In the genomic region with DNA sequence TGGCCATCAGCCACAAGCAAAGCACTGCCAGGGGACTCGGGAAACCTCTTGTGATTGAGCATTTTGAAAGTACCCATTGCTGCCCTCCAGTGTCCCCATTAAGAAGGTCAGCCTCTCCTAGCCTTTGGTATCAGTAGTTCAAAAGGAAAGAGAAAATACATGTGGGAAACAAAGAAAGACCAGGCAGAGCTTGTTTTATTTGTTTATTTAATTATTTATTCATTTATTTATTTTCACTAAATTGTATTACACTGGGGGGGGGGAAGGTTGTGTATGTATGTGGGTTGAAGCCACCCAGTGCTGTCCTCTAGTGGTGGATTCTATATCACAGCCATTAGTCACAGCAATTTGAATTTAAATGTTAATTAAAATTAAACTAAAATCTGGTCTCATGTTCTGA, we compare ENCODE assay signal across 26 mouse cellular contexts. TPM values are rescaled to one million over a fixed set of nuclear protein-coding genes. Genes with fewer than 3 reads are reported as not detected.
DNase-seq lines count a peak whose midpoint lies in the region; ATAC-seq and TF ChIP-seq lines count a peak whose summit lies in the region.
"Not testable (repeated sequence)": the region's sequence is repeated elsewhere in the genome, so short reads cannot be mapped to it uniquely, and the experiment has no call there.
"Had no signal": no experiment of that assay in that cellular context is flagged by ENCODE, and none has a peak within 500 bp of the region (broad histone marks: within the 10 kb centered on the region; RNA-seq: fewer than 3 reads in every experiment).

No protein-coding gene starts in this region.

- 40% methylated on average over 1 of the region's 1 CpGs for WGBS in forebrain, embryonic 14.5 days
- 67% methylated on average over 1 of the region's 1 CpGs for WGBS in hindbrain, postnatal 0 days
- WGBS in lung, embryonic 14.5 days = no CpG with 5 or more reads among the region's 1 CpGs

- peak; percentile 45; the same call in 1 of the 2 replicates for TF ChIP-seq CTCF in hindbrain, postnatal 0 days (IDR thresholded peaks at IDR 0.05; ENCODE audit: low read depth)
- peak; percentile 63 for TF ChIP-seq CTCF in layer of hippocampus, adult 2 months (conservative IDR thresholded peaks at IDR 0.05)
- TF ChIP-seq CTCF in lung, embryonic 14.5 days (IDR thresholded peaks at IDR 0.05; ENCODE audit: low read depth) = peak; percentile 44; the same call in 1 of the 2 replicates

- not testable (repeated sequence) for ATAC-seq in forebrain, embryonic 14.5 days; hindbrain, postnatal 0 days; lung, embryonic 14.5 days (ENCODE audit: insufficient read depth)

- H3K9me3 ChIP-seq in forebrain, embryonic 14.5 days (replicated peaks; ENCODE audit: control insufficient read depth, low read length); hindbrain, postnatal 0 days (ENCODE audit: low read length); lung, embryonic 14.5 days (ENCODE audit: low read depth, low read length): not testable (repeated sequence)

- not testable (repeated sequence) for H3K9ac ChIP-seq in forebrain, embryonic 14.5 days (ENCODE audit: low read length); hindbrain, postnatal 0 days (replicated peaks; ENCODE audit: low read length); lung, embryonic 14.5 days

- H3K36me3 ChIP-seq in forebrain, embryonic 14.5 days (ENCODE audit: control insufficient read depth, insufficient read depth, low read length); hindbrain, postnatal 0 days (ENCODE audit: insufficient read depth, low read length); lung, embryonic 14.5 days (ENCODE audit: insufficient read depth): not testable (repeated sequence)

- H3K27ac ChIP-seq in forebrain, embryonic 14.5 days (ENCODE audit: low read depth, low read length); hindbrain, postnatal 0 days; layer of hippocampus, adult 2 months; lung, embryonic 14.5 days (ENCODE audit: low read depth): not testable (repeated sequence)

- not testable (repeated sequence) for H3K4me3 ChIP-seq in forebrain, embryonic 14.5 days (ENCODE audit: low read depth, low read length); hindbrain, postnatal 0 days (ENCODE audit: low read length); layer of hippocampus, adult 2 months; lung, embryonic 14.5 days (ENCODE audit: low read depth, low read length)

- H3K27me3 ChIP-seq in forebrain, embryonic 14.5 days (replicated peaks; ENCODE audit: control insufficient read depth, insufficient read depth, low read length); hindbrain, postnatal 0 days (ENCODE audit: insufficient read depth, low read length); lung, embryonic 14.5 days (ENCODE audit: insufficient read depth, low read length): not testable (repeated sequence)

- H3K4me2 ChIP-seq in forebrain, embryonic 14.5 days (ENCODE audit: low read length); hindbrain, postnatal 0 days (ENCODE audit: low read depth, low read length); lung, embryonic 14.5 days: not testable (repeated sequence)

- peak; percentile 44 for DNase-seq in brain, adult 2 months (ENCODE audit: low read depth, low spot score)
- peak; percentile 16 for DNase-seq in forebrain, embryonic 14.5 days (ENCODE audit: low spot score)
- peak; percentile 11 for DNase-seq in hindbrain, postnatal 0 days (ENCODE audit: low spot score)
- DNase-seq in layer of hippocampus, adult 2 months (ENCODE audit: low spot score in 2 of 2) = not testable (repeated sequence)
- peak; percentile 13 for DNase-seq in lung, embryonic 14.5 days
- peak; percentile 14 for DNase-seq in naive thymus-derived CD4-positive, alpha-beta T cell, adult 2 months (ENCODE audit: low read depth)

- not testable (repeated sequence) for H3K4me1 ChIP-seq in forebrain, embryonic 14.5 days (ENCODE audit: control insufficient read depth, insufficient read depth, low read length); hindbrain, postnatal 0 days (ENCODE audit: insufficient read depth, low read length); lung, embryonic 14.5 days (ENCODE audit: insufficient read depth)

RNA-seq across cellular contexts. Expression of a gene that starts 22.2 kb away (rescaled TPM):
- not detected in 2 replicates for polyA plus RNA-seq in forebrain, embryonic 14.5 days (2014; fragmentation: Nextera tagmentation; extraction: Ambion mirVana)
- total RNA-seq in hindbrain, postnatal 0 days (2014; rRNA removed) = not detected in 2 replicates
- polyA plus RNA-seq in hindbrain, postnatal 0 days (2015; fragmentation: Nextera tagmentation; extraction: Ambion mirVana) = not detected in 2 replicates
- not detected for total RNA-seq in layer of hippocampus, adult 2 months (2021)
- not detected in 2 replicates for polyA plus RNA-seq in lung, embryonic 14.5 days (2014; fragmentation: Nextera tagmentation; extraction: Ambion mirVana)
- total RNA-seq: adrenal gland, adult 18-20 months; adrenal gland, postnatal 36 days; gastrocnemius, postnatal 10 days; granulocyte monocyte progenitor cell, adult 5-6 weeks; heart, postnatal 14 days; layer of hippocampus, adult 18-20 months; layer of hippocampus, postnatal 25 days; left cerebral cortex, postnatal 10 days; neutrophil, adult 5-6 weeks had no signal
- polyA plus RNA-seq: embryonic facial prominence, embryonic 13.5 days; erythroblast, embryonic 14.5 days; forebrain, embryonic 13.5 days; heart, embryonic 12.5 days; hindbrain, embryonic 11.5 days; kidney, adult 2 months; limb, embryonic 11.5 days; liver, embryonic 11.5 days; lung, embryonic 15.5 days; macrophage; midbrain, embryonic 10.5 days had no signal
